Mouse (Mus musculus) neural tube, embryonic 11.5 days (tissue): Measurements from ENCODE around the gene Angptl7. TPM values are rescaled to one million over a fixed set of nuclear protein-coding genes. Genes with fewer than 3 reads are reported as not detected.

Experiments used
- ATAC-seq: fragments of 200-750 bp; cut with Nextera tagmentation; 2 replicates; pipeline ENCODE4 v1.8.0; 2017; ENCODE audit warnings: moderate number of reproducible peaks, mild to moderate bottlenecking, moderate TSS enrichment, moderate library complexity; ENCODE audit not compliant: insufficient read depth, low FRiP score, low TSS enrichment
- DNase-seq: peaks from one replicate; pipeline ENCODE4 v3.0.0-alpha.2; 2015; ENCODE audit warnings: low spot score
- H3K27ac ChIP-seq: fragments of 300-500 bp; sonication (generic); 2 replicates; pipeline ENCODE4 v1.5.1; 2014; ENCODE audit warnings: low read depth, mild to moderate bottlenecking, low read length
- H3K27me3 ChIP-seq: fragments of 300-500 bp; sonication (generic); 2 replicates; pipeline ENCODE4 v1.6.1; 2014; ENCODE audit warnings: mild to moderate bottlenecking, low read length, mixed read lengths; ENCODE audit not compliant: control insufficient read depth, insufficient read depth
- H3K36me3 ChIP-seq: fragments of 300-500 bp; sonication (generic); 2 replicates; pipeline ENCODE4 v1.6.1; 2014; ENCODE audit warnings: mild to moderate bottlenecking, low read length, moderate library complexity, mixed read lengths; ENCODE audit not compliant: control insufficient read depth, insufficient read depth
- H3K4me1 ChIP-seq: fragments of 300-500 bp; sonication (generic); 2 replicates; pipeline ENCODE4 v1.6.1; 2014; ENCODE audit warnings: low read length, mixed read lengths; ENCODE audit not compliant: control insufficient read depth, insufficient read depth
- H3K4me2 ChIP-seq: fragments of 300-500 bp; sonication (generic); 2 replicates; pipeline ENCODE4 v1.6.1; 2014; ENCODE audit warnings: low read depth, mild to moderate bottlenecking, moderate library complexity
- H3K4me3 ChIP-seq: fragments of 300-500 bp; sonication (generic); 2 replicates; pipeline ENCODE4 v1.5.1; 2014; ENCODE audit warnings: low read depth, low read length
- H3K9ac ChIP-seq: fragments of 300-500 bp; sonication (generic); 2 replicates; pipeline ENCODE4 v1.6.1; 2014; ENCODE audit warnings: mild to moderate bottlenecking, low read length
- H3K9me3 ChIP-seq: fragments of 300-500 bp; sonication (generic); 2 replicates; pipeline ENCODE4 v1.6.1; 2016; ENCODE audit warnings: low read length; ENCODE audit not compliant: control insufficient read depth
- WGBS: fragments of 180-500 bp; shearing (Covaris S2); extraction: QIAGEN DNeasy Blood & Tissue Kit; methylation state at CpG from one replicate; pipeline ENCODE4 v1.1.7; 2014; 5-methylcytosine and 5-hydroxymethylcytosine counted together
- polyA plus RNA-seq: library from polyadenylated mRNA; unstranded; fragments of >200 nt; fragmentation: Nextera tagmentation; extraction: Ambion mirVana; gene quantifications from 2 replicates; pipeline ENCODE4 v1.2.1, GENCODE M21; 2014

Angptl7 gene
- polyA plus RNA-seq, 1 experiment from 2014 or later, result 0.31 TPM

- no peak overlapping the region for H3K9ac ChIP-seq
- H3K4me2 ChIP-seq, result no peak overlapping the region
- H3K9me3 ChIP-seq, result no peaks in the 10 kb centered on the region
- no peak overlapping the region for H3K4me3 ChIP-seq
- WGBS, result 83% methylated on average over 10 of the region's 10 CpGs
- no peaks in the 10 kb centered on the region for H3K4me1 ChIP-seq
- no peaks in the 10 kb centered on the region for H3K27me3 ChIP-seq
- no peak overlapping the region for H3K27ac ChIP-seq
- ATAC-seq (no peak), DNase-seq (no peak)
- H3K36me3 ChIP-seq, result peaks cover 34% of the 10 kb centered on the region
Observed at GRCm38 (mm10) chr4:148527158-148527910, 27.1 kb upstream of the Angptl7 start.

GRCm38 (mm10) chr4:148523538-148523937 lies 23.3 kb upstream of the Angptl7 start:
- H3K9ac ChIP-seq, result no peak overlapping the region
- H3K36me3 ChIP-seq, result peaks cover 20% of the 10 kb centered on the region
- H3K4me3 ChIP-seq, result no peak overlapping the region
- ATAC-seq (no peak), DNase-seq (no peak)
- 64% methylated on average over 7 of the region's 7 CpGs for WGBS
- no peaks in the 10 kb centered on the region for H3K27me3 ChIP-seq
- H3K27ac ChIP-seq, result no peak overlapping the region
- no peaks in the 10 kb centered on the region for H3K4me1 ChIP-seq
- no peak overlapping the region for H3K4me2 ChIP-seq
- H3K9me3 ChIP-seq, result no peaks in the 10 kb centered on the region

- Histone ChIP-seq H3K4me3 (no peak overlapping the region), H3K36me3 (peaks cover 11% of the 10 kb centered on the region), H3K4me2 (no peak overlapping the region), H3K9me3 (no peaks in the 10 kb centered on the region), H3K9ac (no peak overlapping the region), H3K27me3 (no peaks in the 10 kb centered on the region), H3K4me1 (peaks cover 3% of the 10 kb centered on the region; the same call in 1 of the 2 replicates), H3K27ac (no peak overlapping the region)
- ATAC-seq (no peak), DNase-seq (no peak)
- 27% methylated on average over 5 of the region's 5 CpGs for WGBS
Observed at GRCm38 (mm10) chr4:148518235-148518795, 18.1 kb upstream of the Angptl7 start.

DNA sequence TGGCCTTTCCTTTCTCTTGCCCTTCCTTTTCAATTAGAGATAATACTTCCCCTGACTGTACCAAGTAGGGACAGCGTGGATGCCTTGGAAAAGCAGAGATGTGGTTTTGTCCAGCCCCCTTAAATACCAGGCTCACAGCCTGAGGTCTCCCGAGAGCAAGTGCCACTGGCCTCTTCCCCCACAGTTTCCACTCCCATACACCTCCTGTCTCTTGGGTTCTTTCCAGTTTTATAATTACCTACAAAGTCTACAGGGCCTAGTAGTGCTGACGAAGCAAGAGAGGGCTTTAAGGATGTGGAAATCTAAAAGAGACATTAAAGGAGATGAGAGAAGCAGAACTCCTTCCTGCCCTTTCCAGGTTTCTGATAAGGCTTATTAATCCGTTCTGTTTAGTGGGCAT lies 17.5 kb upstream of the Angptl7 start:
- Histone ChIP-seq H3K36me3 (peaks cover 11% of the 10 kb centered on the region), H3K4me1 (peaks cover 3% of the 10 kb centered on the region; the same call in 1 of the 2 replicates), H3K27me3 (no peaks in the 10 kb centered on the region), H3K27ac (no peak overlapping the region), H3K9me3 (no peaks in the 10 kb centered on the region), H3K4me3 (no peak overlapping the region), H3K9ac (no peak overlapping the region), H3K4me2 (no peak overlapping the region)
- DNase-seq (no peak), ATAC-seq (no peak)
- 53% methylated on average over 4 of the region's 4 CpGs for WGBS

DNA sequence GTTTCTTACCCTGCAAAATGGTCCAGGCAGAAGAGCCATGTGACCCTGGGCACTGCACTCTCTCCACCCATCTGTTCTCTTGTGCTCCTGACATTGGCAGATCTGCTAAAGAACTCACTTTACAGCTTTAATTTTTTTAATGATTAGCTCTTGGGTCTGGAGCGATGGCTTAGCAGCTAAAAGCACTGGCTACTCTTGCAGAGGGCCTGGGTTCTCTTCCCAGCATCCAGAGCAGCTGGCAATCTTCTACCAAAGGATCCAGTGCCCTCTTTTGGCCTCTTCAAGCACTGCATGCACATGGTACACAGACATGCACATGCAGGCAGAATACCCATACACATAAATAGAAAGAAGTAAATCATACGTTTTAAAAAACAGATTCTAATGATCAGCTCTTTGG lies 15.1 kb upstream of the Angptl7 start:
- Histone ChIP-seq H3K36me3 (peaks cover 11% of the 10 kb centered on the region), H3K27ac (no peak overlapping the region), H3K27me3 (no peaks in the 10 kb centered on the region), H3K9me3 (no peaks in the 10 kb centered on the region), H3K4me3 (no peak overlapping the region), H3K4me2 (no peak overlapping the region), H3K9ac (no peak overlapping the region), H3K4me1 (peaks cover 3% of the 10 kb centered on the region; the same call in 1 of the 2 replicates)
- whole genome bisulfite sequencing, result 93% methylated on average over 2 of the region's 2 CpGs
- DNase-seq (no peak), ATAC-seq (no peak)

DNA sequence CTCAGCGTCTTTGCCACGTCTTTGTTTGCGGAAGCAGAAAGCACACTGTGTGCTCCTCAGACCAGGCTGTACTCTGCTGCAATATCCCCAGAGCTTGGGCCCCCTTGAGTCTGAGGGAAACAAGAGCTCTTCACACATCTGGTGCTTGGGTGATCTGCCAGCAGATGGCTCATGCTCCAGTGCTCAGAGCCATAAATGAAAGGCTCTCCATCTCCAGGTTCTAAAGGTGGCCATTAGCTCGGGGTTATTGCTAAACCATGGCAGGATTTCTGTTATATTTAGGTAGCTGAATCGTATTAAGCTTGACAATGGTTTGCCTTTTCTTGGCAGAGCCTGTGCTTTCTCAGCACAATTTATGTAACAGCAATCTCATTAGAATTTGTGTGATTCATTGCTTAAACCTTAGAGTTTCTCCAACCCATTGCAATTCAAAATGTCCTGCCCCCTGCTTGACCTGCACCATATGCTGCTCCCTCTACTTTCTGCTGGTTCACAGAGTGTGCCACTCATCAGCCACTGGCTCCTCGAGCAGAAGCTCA lies 12.8 kb upstream of the Angptl7 start:
- Histone ChIP-seq H3K4me3 (no peak overlapping the region), H3K27ac (0 out of 2 replicates have a peak overlapping the region, but pooled peaks have one; percentile 27), H3K4me1 (peaks cover under 1% of the 10 kb centered on the region; the same call in 1 of the 2 replicates)

DNA sequence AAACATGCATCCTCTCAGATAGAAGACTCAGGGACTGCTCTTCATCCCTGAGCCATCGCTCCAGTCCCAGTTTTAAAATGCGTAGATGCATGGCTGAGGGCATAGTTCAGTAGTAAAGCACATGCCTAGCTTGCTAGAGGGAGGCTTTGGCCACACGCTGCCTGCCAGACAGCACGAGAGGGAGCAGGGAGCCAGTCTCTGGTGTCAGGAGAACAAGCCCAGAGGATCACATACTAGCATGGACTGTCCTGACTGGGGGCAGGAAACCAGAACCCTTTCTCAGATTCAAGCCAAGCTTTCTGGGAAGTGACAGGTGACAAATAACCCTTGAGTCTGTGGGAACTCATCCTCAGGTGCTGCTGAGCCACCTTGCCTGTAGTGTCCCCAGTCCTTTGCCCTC lies 11.1 kb upstream of the Angptl7 start:
- H3K27ac ChIP-seq, result no peak overlapping the region
- H3K36me3 ChIP-seq, result peaks cover 18% of the 10 kb centered on the region

More for the DNA sequence above, 12.8 kb upstream of the Angptl7 start:
- Histone ChIP-seq H3K9me3 (no peaks in the 10 kb centered on the region), H3K4me2 (no peak overlapping the region), H3K36me3 (peaks cover 20% of the 10 kb centered on the region), H3K9ac (no peak overlapping the region), H3K27me3 (no peaks in the 10 kb centered on the region)
- DNase-seq (peak; percentile 9), ATAC-seq (0 out of 2 replicates have a peak, but pooled peaks have one; percentile 41)
- 53% methylated on average over 6 of the region's 6 CpGs for WGBS

DNA sequence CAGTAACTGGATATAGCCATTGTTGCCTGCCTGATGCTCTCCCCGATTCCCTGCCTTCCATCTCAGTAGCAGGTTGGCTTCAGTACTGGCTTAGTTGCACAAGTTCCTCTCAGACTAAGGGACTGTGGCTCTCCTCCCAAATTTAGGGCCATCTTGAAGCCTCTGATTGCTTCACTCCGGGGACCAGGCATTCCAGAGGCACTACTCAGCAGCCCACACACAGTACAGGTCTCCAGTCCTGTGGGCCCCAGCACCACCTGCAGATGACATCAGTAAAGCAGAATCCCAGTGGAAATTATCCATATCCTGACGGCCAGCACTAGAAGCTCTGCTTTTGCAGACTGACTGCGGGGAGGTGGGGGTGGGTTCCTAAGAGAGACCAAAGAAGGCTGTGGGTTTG lies 10.4 kb upstream of the Angptl7 start:
- Histone ChIP-seq H3K9me3 (no peaks in the 10 kb centered on the region), H3K4me1 (no peaks in the 10 kb centered on the region), H3K4me3 (no peak overlapping the region), H3K36me3 (peaks cover 16% of the 10 kb centered on the region), H3K27ac (no peak overlapping the region), H3K9ac (no peak overlapping the region), H3K4me2 (no peak overlapping the region), H3K27me3 (no peaks in the 10 kb centered on the region)
- ATAC-seq (no peak), DNase-seq (peak; percentile 9)
- WGBS, result 79% methylated on average over 4 of the region's 4 CpGs

More for the DNA sequence above, 11.1 kb upstream of the Angptl7 start:
- Histone ChIP-seq H3K4me3 (no peak overlapping the region), H3K4me2 (no peak overlapping the region), H3K4me1 (no peaks in the 10 kb centered on the region), H3K9me3 (no peaks in the 10 kb centered on the region), H3K9ac (no peak overlapping the region), H3K27me3 (no peaks in the 10 kb centered on the region)
- DNase-seq, result peak; percentile 8
- 89% methylated on average over 4 of the region's 4 CpGs for WGBS
- no peak for ATAC-seq
